ENCODE assay signal across 20 mouse cellular contexts in genomic region chr6:30259271-30259670, GRCm38 (mm10). TPM values are rescaled to one million over a fixed set of nuclear protein-coding genes. Genes with fewer than 3 reads are reported as not detected.
DNase-seq lines count a peak whose midpoint lies in the region; ATAC-seq and TF ChIP-seq lines count a peak whose summit lies in the region.
"Had no signal": no experiment of that assay in that cellular context is flagged by ENCODE, and none has a peak within 500 bp of the region (broad histone marks: within the 10 kb centered on the region; RNA-seq: fewer than 3 reads in every experiment).

No protein-coding gene starts in this region.

- intact Hi-C loops in gastrocnemius, adult 2 months (cut with DNase I) = no loop called here
- intact Hi-C loops in gastrocnemius, postnatal 14 days (cut with DNase I; ENCODE audit: low total_unique reads) = no loop called here

- H3K27ac ChIP-seq in gastrocnemius, adult 2 months = peak overlapping the region; percentile 56
- H3K27ac ChIP-seq: embryonic facial prominence, embryonic 13.5 days; embryonic facial prominence, embryonic 15.5 days; forebrain, embryonic 13.5 days had no signal

- 0 out of 2 replicates have a peak, but pooled peaks have one; percentile 16 for ATAC-seq in erythroblast, adult 5-6 weeks (replicated peaks; ENCODE audit: low FRiP score, poor library complexity, severe bottlenecking)
- 0 out of 2 replicates have a peak, but pooled peaks have one; percentile 27 for ATAC-seq in megakaryocyte, adult 5-6 weeks (ENCODE audit: poor library complexity, severe bottlenecking)
- ATAC-seq: forebrain, embryonic 13.5 days; forebrain, embryonic 16.5 days had no signal

- TF ChIP-seq CTCF in gastrocnemius, adult 2 months (IDR thresholded peaks at IDR 0.05) = no peak

- no peak overlapping the region for H3K4me3 ChIP-seq in gastrocnemius, adult 2 months
- H3K4me3 ChIP-seq: embryonic facial prominence, embryonic 13.5 days; embryonic facial prominence, embryonic 15.5 days; forebrain, embryonic 13.5 days had no signal

- no peak for DNase-seq in gastrocnemius, adult 2 months
- no peak for DNase-seq in gastrocnemius, postnatal 14 days
- peak; percentile 52 for DNase-seq in brain, adult 2 months (ENCODE audit: low read depth, low spot score)
- no peak for DNase-seq in kidney, postnatal 10 days
- no peak for DNase-seq in cerebellum, adult 9-10 months
- DNase-seq: adrenal gland, adult 2 months; adrenal gland, postnatal 10 days; adrenal gland, postnatal 25 days; cerebellum, adult 11-12 months; cerebellum, adult 2 months; cerebellum, adult 9-11 months; cerebellum, postnatal 14 days; cerebellum, postnatal 36 days; embryo, embryonic 11 days had no signal

RNA-seq across cellular contexts. Expression of gene Ube2h, which starts 45.1 kb away (rescaled TPM):
- total RNA-seq in gastrocnemius, adult 2 months (2021) = 10 to 100 TPM; 39.6 to 81.2 TPM
- total RNA-seq in gastrocnemius, postnatal 14 days (2021) = 10 to 100 TPM; 55.3 to 58.6 TPM
- total RNA-seq in erythroblast, adult 5-6 weeks (2015; ENCODE audit: low replicate concordance) = 230 and 271 TPM in 2 replicates
- total RNA-seq in erythroblast, adult 5-6 weeks (2017; ENCODE audit: low replicate concordance) = 407 and 551 TPM in 2 replicates
- total RNA-seq in megakaryocyte, adult 5-6 weeks (2015) = 16.8 and 18.5 TPM in 2 replicates
- total RNA-seq in megakaryocyte, adult 5-6 weeks (2017) = 21.1 and 31.3 TPM in 2 replicates
